Mouse (Mus musculus): Measurements from ENCODE around the gene Khdc1b. TPM values are rescaled to one million over a fixed set of nuclear protein-coding genes. Genes with fewer than 3 reads are reported as not detected.

Khdc1b gene
- not detected in 4 replicates for total RNA-seq (2023)

DNA sequence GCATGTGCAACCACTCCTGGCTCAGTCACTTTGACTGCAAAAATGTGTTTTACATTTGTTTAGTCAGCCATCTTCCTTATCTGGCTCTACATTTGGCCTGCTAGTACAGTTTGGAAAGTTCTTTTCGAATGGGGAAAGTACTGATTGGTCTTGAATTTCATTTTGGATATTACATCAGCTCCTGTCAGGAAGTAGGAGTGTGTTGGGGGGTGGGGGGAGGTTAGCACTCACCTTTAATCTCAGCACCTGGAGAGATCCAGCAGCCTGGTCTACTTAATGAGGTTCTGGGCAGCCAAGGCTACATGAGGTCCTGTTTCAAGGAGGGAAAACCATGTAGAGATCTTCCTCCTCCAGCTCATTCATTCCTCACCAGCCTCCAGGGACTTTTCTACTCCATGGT lies at the start of gene Khdc1b:
TSS of gene Khdc1b (plus strand) at position 301 of the 400 bp plus-strand sequence.

DNA sequence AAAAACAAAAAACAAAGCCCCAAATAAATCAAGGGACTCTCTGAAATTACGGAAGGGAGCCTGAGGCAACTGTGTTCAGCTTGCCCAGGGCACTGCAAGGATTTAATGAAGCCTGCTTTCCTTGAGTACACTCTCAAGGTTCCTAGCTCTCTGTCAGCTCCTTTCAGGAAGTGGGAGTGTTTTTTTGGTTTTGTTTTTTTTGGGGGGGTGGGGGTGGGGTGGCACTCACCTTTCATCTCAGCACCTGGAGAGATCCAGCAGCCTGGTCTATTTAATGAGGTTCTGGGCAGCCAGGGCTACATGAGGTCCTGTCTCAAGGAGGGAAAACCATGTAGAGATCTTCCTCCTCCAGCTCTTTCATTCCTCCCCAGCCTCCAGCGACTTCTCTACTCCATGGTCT lies 34.0 kb upstream of the Khdc1b start, which contains the start of gene Khdc1a:
TSS of gene Khdc1a (plus strand) at position 301 of the 400 bp plus-strand sequence.

DNA sequence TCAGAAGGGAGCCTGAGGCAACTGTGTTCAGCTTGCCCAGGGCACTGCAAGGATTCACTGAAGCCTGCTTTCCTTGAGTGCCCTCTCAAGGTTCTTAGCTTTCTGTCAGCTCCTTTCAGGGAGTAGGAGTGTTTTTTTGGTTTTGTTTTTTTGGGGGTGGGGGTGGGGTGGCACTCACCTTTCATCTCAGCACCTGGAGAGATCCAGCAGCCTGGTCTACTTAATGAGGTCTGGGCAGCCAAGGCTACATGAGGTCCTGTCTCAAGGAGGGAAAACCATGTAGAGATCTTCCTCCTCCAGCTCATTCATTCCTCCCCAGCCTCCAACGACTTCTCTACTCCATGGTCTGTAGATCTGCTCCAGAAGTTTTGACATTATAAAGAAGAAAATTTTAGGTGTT lies 15.3 kb upstream of the Khdc1b start, which contains the start of gene Khdc1c:
TSS of gene Khdc1c (plus strand) at position 301 of the 400 bp plus-strand sequence.

Other genes starting within 250 kb of the Khdc1b start
- gene Tmem14a, start 165.0 kb upstream of the Khdc1b start, total RNA-seq (2023): 0.47 to 1.3 TPM (median 1.1 TPM) in 4 replicates
- not detected in 4 replicates for gene Gsta3, start 143.0 kb upstream of the Khdc1b start, total RNA-seq (2023)
- not detected in 4 replicates for gene Khdc1a, start 33.9 kb upstream of the Khdc1b start, total RNA-seq (2023)
- gene Khdc1c, start 15.2 kb upstream of the Khdc1b start, total RNA-seq (2023): not detected in 4 replicates